In genomic region chr5:53927886-53928285, GRCm38 (mm10) we compare ENCODE assay signal across 26 mouse cellular contexts.
A peak's percentile ranks its signal among the peaks of the same experiment; 100 is the strongest.
DNase-seq lines count a peak whose midpoint lies in the region; ATAC-seq lines count a peak whose summit lies in the region.
"Had no signal": no experiment of that assay in that cellular context is flagged by ENCODE, and none has a peak within 500 bp of the region (broad histone marks: within the 10 kb centered on the region; RNA-seq: fewer than 3 reads in every experiment).

No protein-coding gene starts in this region.

- 0 out of 2 replicates have a peak overlapping the region, but pooled peaks have one; percentile 23 for H3K27ac ChIP-seq in heart, embryonic 16.5 days (ENCODE audit: low read length)
- H3K27ac ChIP-seq: hindbrain, embryonic 12.5 days; hindbrain, postnatal 0 days; left cerebral cortex, adult 2 months; limb, embryonic 12.5 days; midbrain, embryonic 13.5 days; neural tube, embryonic 13.5 days had no signal

- intact Hi-C loops in heart, postnatal 25 days (cut with DNase I), result loop anchor here (2.0 to 5.0 kb wide), 3 partner anchors 46 to 184 kb away; no protein-coding TSS in a partner anchor

- H3K27me3 ChIP-seq in heart, embryonic 16.5 days (ENCODE audit: control insufficient read depth, insufficient read depth, low read length), result no peaks in the 10 kb centered on the region
- H3K27me3 ChIP-seq: hindbrain, embryonic 12.5 days; limb, embryonic 12.5 days; megakaryocyte, embryonic 14.5 days; midbrain, embryonic 13.5 days; neural tube, embryonic 13.5 days; Patski had no signal

- no peaks in the 10 kb centered on the region for H3K36me3 ChIP-seq in heart, embryonic 16.5 days (ENCODE audit: control insufficient read depth, insufficient read depth)
- H3K36me3 ChIP-seq: hindbrain, embryonic 12.5 days; limb, embryonic 12.5 days; midbrain, embryonic 13.5 days; neural tube, embryonic 13.5 days had no signal

- peaks cover 10% of the 10 kb centered on the region for H3K4me1 ChIP-seq in heart, embryonic 16.5 days (ENCODE audit: control insufficient read depth, insufficient read depth, low read length)
- H3K4me1 ChIP-seq: hindbrain, embryonic 12.5 days; midbrain, embryonic 13.5 days; neural tube, embryonic 13.5 days had no signal

- no peak overlapping the region for H3K9ac ChIP-seq in heart, embryonic 16.5 days (ENCODE audit: low read length)
- H3K9ac ChIP-seq: hindbrain, embryonic 12.5 days; limb, embryonic 12.5 days; midbrain, embryonic 13.5 days; neural tube, embryonic 13.5 days had no signal

- no peak for DNase-seq in heart, postnatal 25 days (ENCODE audit: low spot score)
- peak; percentile 37 for DNase-seq in CD4-positive, CD25-positive, alpha-beta regulatory T cell, adult 2 months (ENCODE audit: low read depth, low spot score)
- DNase-seq: adrenal gland, postnatal 25 days; B cell, adult 2 months; cerebellum, adult 2 months; cerebellum, postnatal 14 days; gastrocnemius, postnatal 25 days; heart, postnatal 10 days; kidney, adult 9 months; lung, postnatal 36 days had no signal

- 75% methylated on average over 7 of the region's 7 CpGs for WGBS in heart, embryonic 16.5 days

- H3K4me3 ChIP-seq in heart, embryonic 16.5 days (ENCODE audit: low read length), result no peak overlapping the region
- H3K4me3 ChIP-seq: erythroblast, embryonic 14.5 days; hindbrain, embryonic 12.5 days; left cerebral cortex, adult 2 months; limb, embryonic 12.5 days; megakaryocyte, embryonic 14.5 days; midbrain, embryonic 13.5 days; neural tube, embryonic 13.5 days had no signal

- no peak for ATAC-seq in heart, embryonic 16.5 days (replicated peaks; ENCODE audit: extremely low read depth, insufficient read depth, low FRiP score)
- peak; percentile 74 for ATAC-seq in CD4-positive, CD25-positive, alpha-beta regulatory T cell, adult 4 months
- ATAC-seq in megakaryocyte-erythroid progenitor cell, adult 5-6 weeks (replicated peaks; ENCODE audit: low FRiP score, low TSS enrichment, poor library complexity, severe bottlenecking), result 0 out of 2 replicates have a peak, but pooled peaks have one; percentile 54
- ATAC-seq in activated CD4-positive, CD25-positive, alpha-beta regulatory T cell, adult 4 months, result no peak
- ATAC-seq: forebrain, embryonic 16.5 days; hindbrain, postnatal 0 days; intestine, embryonic 16.5 days; midbrain, embryonic 13.5 days; Patski had no signal

- H3K9me3 ChIP-seq in heart, embryonic 16.5 days (replicated peaks; ENCODE audit: control insufficient read depth, low read length), result no peaks in the 10 kb centered on the region
- H3K9me3 ChIP-seq: hindbrain, embryonic 12.5 days; limb, embryonic 12.5 days; midbrain, embryonic 13.5 days; neural tube, embryonic 13.5 days had no signal

- H3K4me2 ChIP-seq in heart, embryonic 16.5 days (ENCODE audit: low read depth, low read length), result no peak overlapping the region
- H3K4me2 ChIP-seq: heart, embryonic 11.5 days; hindbrain, embryonic 12.5 days; limb, embryonic 12.5 days; midbrain, embryonic 13.5 days; neural tube, embryonic 13.5 days had no signal

Comparison
In these comparisons a context has a peak if more than half of its experiments do, and no peak if none do; other contexts are left out.
1. ATAC-seq: peak in CD4-positive, CD25-positive, alpha-beta regulatory T cell, adult 4 months (single experiment) and megakaryocyte-erythroid progenitor cell, adult 5-6 weeks (single experiment); none in heart, embryonic 16.5 days (single experiment) and activated CD4-positive, CD25-positive, alpha-beta regulatory T cell, adult 4 months (single experiment).